Mouse (Mus musculus) spleen, postnatal 4 days (tissue): ENCODE results near the gene Kmt5a.
"Not testable (repeated sequence)": the region's sequence is repeated elsewhere in the genome, so short reads cannot be mapped to it uniquely, and the experiment has no call there.

ENCODE experiments used
- DNase-seq, 2 experiments: peaks; one replicate each; pipeline ENCODE4 v3.0.0; 2022; ENCODE audit warnings: low spot score in 2 of 2

Kmt5a gene

GRCm38 (mm10) chr5:124482436-124482965 lies 42.8 kb downstream of the Kmt5a start:
- DNase-seq, result no peak

- DNase-seq, result peak; percentile 87 to 96
Observed at GRCm38 (mm10) chr5:124482966-124483654, 43.4 kb downstream of the Kmt5a start, which contains the start of gene Snrnp35. Gene Snrnp35 (plus strand): TSS chr5:124483134.

- DNase-seq, result no peak
Observed at GRCm38 (mm10) chr5:124483655-124484396, 44.1 kb downstream of the Kmt5a start.

- DNase-seq, result no peak
Observed at GRCm38 (mm10) chr5:124485654-124486053, 45.9 kb downstream of the Kmt5a start.

GRCm38 (mm10) chr5:124488885-124489284 lies 49.2 kb downstream of the Kmt5a start:
- DNase-seq, result no peak

GRCm38 (mm10) chr5:124491732-124492131 lies 52.0 kb downstream of the Kmt5a start:
- no peak for DNase-seq

GRCm38 (mm10) chr5:124492618-124493017 lies 52.9 kb downstream of the Kmt5a start:
- DNase-seq, result no peak

GRCm38 (mm10) chr5:124493455-124493854 lies 53.7 kb downstream of the Kmt5a start:
- no peak for DNase-seq

- no peak for DNase-seq
Observed at GRCm38 (mm10) chr5:124495547-124495946, 55.8 kb downstream of the Kmt5a start.

- no peak for DNase-seq
Observed at GRCm38 (mm10) chr5:124496614-124497514, 57.1 kb downstream of the Kmt5a start.

- DNase-seq, result no peak
Observed at GRCm38 (mm10) chr5:124498221-124498876, 58.6 kb downstream of the Kmt5a start.

- no peak for DNase-seq
Observed at GRCm38 (mm10) chr5:124499001-124499400, 59.3 kb downstream of the Kmt5a start.

- DNase-seq, result not testable (repeated sequence)
Observed at GRCm38 (mm10) chr5:124500037-124500436, 60.3 kb downstream of the Kmt5a start.

GRCm38 (mm10) chr5:124500573-124500972 lies 60.8 kb downstream of the Kmt5a start:
- DNase-seq, result no peak

GRCm38 (mm10) chr5:124501541-124501940 lies 61.8 kb downstream of the Kmt5a start:
- DNase-seq, result no peak

- no peak for DNase-seq
Observed at GRCm38 (mm10) chr5:124503742-124504141, 64.0 kb downstream of the Kmt5a start.

GRCm38 (mm10) chr5:124505235-124505634 lies 65.5 kb downstream of the Kmt5a start:
- DNase-seq, result no peak

- DNase-seq, result no peak
Observed at GRCm38 (mm10) chr5:124506731-124507359, 67.1 kb downstream of the Kmt5a start.

- no peak for DNase-seq
Observed at GRCm38 (mm10) chr5:124509200-124509599, 69.5 kb downstream of the Kmt5a start.

- DNase-seq, result no peak
Observed at GRCm38 (mm10) chr5:124509742-124510237, 70.1 kb downstream of the Kmt5a start.
